8 mouse cellular contexts compared by ENCODE assay signal in the genomic region with DNA sequence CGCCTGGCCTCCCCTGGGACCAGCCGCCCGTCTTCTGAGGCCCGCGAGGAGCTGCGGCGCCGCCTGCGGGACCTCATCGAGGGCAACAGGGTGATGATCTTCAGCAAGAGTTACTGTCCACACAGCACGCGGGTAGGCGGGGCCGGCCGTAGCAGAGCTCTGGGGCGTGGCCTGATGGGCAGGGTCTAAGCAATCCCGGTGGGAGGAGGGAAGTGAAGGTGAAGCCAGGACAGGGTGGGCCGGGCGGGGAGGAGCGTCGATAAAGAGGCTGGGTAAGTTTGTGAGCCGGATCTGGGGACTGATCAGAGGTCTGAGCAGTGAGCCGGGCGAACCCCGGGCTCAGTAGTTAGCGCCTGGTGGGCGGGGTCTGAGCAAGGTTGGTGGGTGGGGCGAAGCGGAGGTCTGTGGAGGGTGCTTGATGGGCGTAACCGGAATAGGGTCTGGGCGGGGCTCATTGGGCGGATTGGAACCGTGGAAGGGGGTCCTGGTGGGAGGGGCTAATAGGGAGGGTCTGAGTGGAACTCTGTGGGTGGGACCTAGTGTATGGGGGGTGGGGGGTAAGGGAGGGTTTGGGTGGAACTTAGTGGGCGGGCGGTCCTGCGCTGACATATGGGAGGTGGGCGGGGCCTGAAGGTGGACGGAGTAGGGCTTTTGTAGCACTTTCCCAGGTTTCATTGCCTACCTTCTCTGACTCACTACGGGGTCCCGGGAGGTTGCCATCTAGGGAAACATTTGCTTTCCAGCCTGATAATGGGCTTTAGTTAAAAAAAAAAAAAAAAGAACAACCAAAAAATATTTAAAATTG. TPM values are rescaled to one million over a fixed set of nuclear protein-coding genes. Genes with fewer than 3 reads are reported as not detected.
DNase-seq lines count a peak whose midpoint lies in the region; ATAC-seq and TF ChIP-seq lines count a peak whose summit lies in the region.

No protein-coding gene starts in this region.

- TF ChIP-seq POLR2A in CH12.LX (IDR thresholded peaks at IDR 0.05; ENCODE audit: low read depth, low read length): no peak
- peak; percentile 37; the same call in 1 of the 2 replicates for TF ChIP-seq POLR2A in testis, adult 2 months (IDR thresholded peaks at IDR 0.05; ENCODE audit: control insufficient read depth, low read depth, low read length)

- no peaks in the 10 kb centered on the region for H3K9me3 ChIP-seq in CH12.LX (replicated peaks; ENCODE audit: low read length)
- H3K9me3 ChIP-seq in forebrain, embryonic 11.5 days (ENCODE audit: control insufficient read depth, low read length): no peaks in the 10 kb centered on the region
- H3K9me3 ChIP-seq in heart, embryonic 16.5 days (replicated peaks; ENCODE audit: control insufficient read depth, low read length): no peaks in the 10 kb centered on the region
- no peaks in the 10 kb centered on the region for H3K9me3 ChIP-seq in liver, embryonic 15.5 days (replicated peaks)
- no peaks in the 10 kb centered on the region for H3K9me3 ChIP-seq in neural tube, embryonic 12.5 days

- no peak for TF ChIP-seq EP300 in CH12.LX (IDR thresholded peaks at IDR 0.05; ENCODE audit: low read length)

- TF ChIP-seq CTCF in CH12.LX (conservative IDR thresholded peaks at IDR 0.05 in 1 of 2, IDR thresholded peaks at IDR 0.05 in 1 of 2; ENCODE audit: low read depth in 2 of 2, low read length in 2 of 2): no peak
- TF ChIP-seq CTCF in testis, adult 2 months (IDR thresholded peaks at IDR 0.05; ENCODE audit: control insufficient read depth, insufficient read depth, insufficient replicate concordance, low read depth, low read length): no peak

- peak; percentile 94 for DNase-seq in CH12.LX (ENCODE audit: extremely low read depth)
- DNase-seq in c-Kit-positive CD71-positive TER-119-negative erythroid progenitor cells, embryonic 14.5 days (ENCODE audit: low read depth): peak; percentile 87
- DNase-seq in forebrain, embryonic 11.5 days (ENCODE audit: low spot score): peak; percentile 95
- DNase-seq in kidney, postnatal 36 days: peak; percentile 97 to 98

- H3K4me2 ChIP-seq in CH12.LX (ENCODE audit: insufficient read depth, low read depth, poor library complexity, severe bottlenecking): peak overlapping the region; percentile 85
- peak overlapping the region; percentile 86 for H3K4me2 ChIP-seq in forebrain, embryonic 11.5 days (ENCODE audit: low read depth, low read length, severe bottlenecking)
- peak overlapping the region; percentile 90 for H3K4me2 ChIP-seq in heart, embryonic 16.5 days (ENCODE audit: low read depth, low read length)
- H3K4me2 ChIP-seq in liver, embryonic 15.5 days: peak overlapping the region; percentile 95
- H3K4me2 ChIP-seq in neural tube, embryonic 12.5 days (replicated peaks): peak overlapping the region; percentile 86

- peaks cover 0 to 10% of the 10 kb centered on the region in 2 experiments; a peak in 3 of 4 replicates for H3K4me1 ChIP-seq in CH12.LX (ENCODE audit: control insufficient read depth in 1 of 2, insufficient read depth in 2 of 2)
- 0 out of 2 replicates have a peak, but pooled peaks cover 3% of the 10 kb centered on the region for H3K4me1 ChIP-seq in forebrain, embryonic 11.5 days (replicated peaks; ENCODE audit: control insufficient read depth, insufficient read depth, low read length)
- H3K4me1 ChIP-seq in heart, embryonic 16.5 days (ENCODE audit: control insufficient read depth, insufficient read depth, low read length): peaks cover 6% of the 10 kb centered on the region; the same call in 1 of the 2 replicates
- peaks cover 20% of the 10 kb centered on the region for H3K4me1 ChIP-seq in liver, embryonic 15.5 days (replicated peaks)
- H3K4me1 ChIP-seq in neural tube, embryonic 12.5 days: 0 out of 2 replicates have a peak, but pooled peaks cover 3% of the 10 kb centered on the region
- H3K4me1 ChIP-seq in testis, adult 2 months (ENCODE audit: control insufficient read depth, insufficient read depth, low read length): peaks cover 11% of the 10 kb centered on the region

- H3K4me3 ChIP-seq in CH12.LX (replicated peaks in 1 of 3; ENCODE audit: low read depth in 2 of 3, low read length in 2 of 3, poor library complexity in 1 of 3): peak overlapping the region; percentile 24 to 60 (median 58)
- H3K4me3 ChIP-seq in forebrain, embryonic 11.5 days (ENCODE audit: low read depth, low read length): peak overlapping the region; percentile 63
- peak overlapping the region; percentile 70 for H3K4me3 ChIP-seq in heart, embryonic 16.5 days (ENCODE audit: low read length)
- H3K4me3 ChIP-seq in liver, embryonic 15.5 days (replicated peaks): peak overlapping the region; percentile 62
- peak overlapping the region; percentile 68 for H3K4me3 ChIP-seq in neural tube, embryonic 12.5 days
- peak overlapping the region; percentile 91 for H3K4me3 ChIP-seq in testis, adult 2 months (ENCODE audit: control insufficient read depth, low read depth, low read length)

- dilution Hi-C loops in CH12.LX (cut with MboI; ENCODE audit: extremely low pct_ligation_motif_present, extremely low pct_unique_long_range_greater_than_20kb, low sequenced_read_pairs): no loop called here

- peak overlapping the region; percentile 14 for H3K9ac ChIP-seq in CH12.LX (ENCODE audit: insufficient read depth, low read depth)
- peak overlapping the region; percentile 59 for H3K9ac ChIP-seq in forebrain, embryonic 11.5 days (ENCODE audit: low read length)
- H3K9ac ChIP-seq in heart, embryonic 16.5 days (ENCODE audit: low read length): peak overlapping the region; percentile 75
- H3K9ac ChIP-seq in liver, embryonic 15.5 days: peak overlapping the region; percentile 33; the same call in 1 of the 2 replicates
- H3K9ac ChIP-seq in neural tube, embryonic 12.5 days: peak overlapping the region; percentile 63

- H3K27me3 ChIP-seq in CH12.LX (replicated peaks): peaks cover 3% of the 10 kb centered on the region
- H3K27me3 ChIP-seq in forebrain, embryonic 11.5 days (ENCODE audit: control insufficient read depth, insufficient read depth, low read length): no peaks in the 10 kb centered on the region
- H3K27me3 ChIP-seq in heart, embryonic 16.5 days (ENCODE audit: control insufficient read depth, insufficient read depth, low read length): no peaks in the 10 kb centered on the region
- H3K27me3 ChIP-seq in liver, embryonic 15.5 days: no peaks in the 10 kb centered on the region
- no peaks in the 10 kb centered on the region for H3K27me3 ChIP-seq in neural tube, embryonic 12.5 days (replicated peaks)
- H3K27me3 ChIP-seq in testis, adult 2 months (ENCODE audit: control insufficient read depth, insufficient read depth, low read length): no peaks in the 10 kb centered on the region

- H3K27ac ChIP-seq in CH12.LX (ENCODE audit: insufficient read depth, low read depth): peak overlapping the region; percentile 55
- H3K27ac ChIP-seq in forebrain, embryonic 11.5 days (ENCODE audit: low read depth, low read length): peak overlapping the region; percentile 76
- peak overlapping the region; percentile 94 for H3K27ac ChIP-seq in heart, embryonic 16.5 days (ENCODE audit: low read length)
- peak overlapping the region; percentile 72 for H3K27ac ChIP-seq in liver, embryonic 15.5 days (replicated peaks)
- peak overlapping the region; percentile 76 for H3K27ac ChIP-seq in neural tube, embryonic 12.5 days
- peak overlapping the region; percentile 88 for H3K27ac ChIP-seq in testis, adult 2 months (ENCODE audit: control insufficient read depth, insufficient read depth, low read depth, low read length)

- H3K36me3 ChIP-seq in CH12.LX (replicated peaks in 1 of 2; ENCODE audit: control insufficient read depth in 1 of 2, insufficient read depth in 1 of 2, low read length in 1 of 2): no peaks in the 10 kb centered on the region
- no peaks in the 10 kb centered on the region for H3K36me3 ChIP-seq in forebrain, embryonic 11.5 days (ENCODE audit: control insufficient read depth, insufficient read depth, low read length)
- H3K36me3 ChIP-seq in heart, embryonic 16.5 days (ENCODE audit: control insufficient read depth, insufficient read depth): no peaks in the 10 kb centered on the region
- H3K36me3 ChIP-seq in liver, embryonic 15.5 days (replicated peaks): no peaks in the 10 kb centered on the region
- no peaks in the 10 kb centered on the region for H3K36me3 ChIP-seq in neural tube, embryonic 12.5 days
- no peaks in the 10 kb centered on the region; the same call in 1 of the 2 replicates for H3K36me3 ChIP-seq in testis, adult 2 months (ENCODE audit: control insufficient read depth, insufficient read depth, low read length)

- WGBS in forebrain, embryonic 11.5 days: under 1% methylated on average over 41 of the region's 41 CpGs
- 0% methylated on average over 41 of the region's 41 CpGs for WGBS in heart, embryonic 16.5 days
- WGBS in liver, embryonic 15.5 days (ENCODE audit: insufficient replicate concordance): under 1% methylated on average over 41 of the region's 41 CpGs
- 1% methylated on average over 41 of the region's 41 CpGs for WGBS in neural tube, embryonic 12.5 days

- H3K79me2 ChIP-seq in CH12.LX (replicated peaks; ENCODE audit: control insufficient read depth, extremely low read depth, insufficient read depth, poor library complexity, severe bottlenecking): no peaks in the 10 kb centered on the region

- ATAC-seq in forebrain, embryonic 11.5 days (replicated peaks; ENCODE audit: low FRiP score): peak; percentile 95
- peak; percentile 95 for ATAC-seq in heart, embryonic 16.5 days (replicated peaks; ENCODE audit: extremely low read depth, insufficient read depth, low FRiP score)
- ATAC-seq in liver, embryonic 15.5 days (ENCODE audit: insufficient read depth): peak; percentile 93
- ATAC-seq in neural tube, embryonic 12.5 days (ENCODE audit: low FRiP score, low read depth): peak; percentile 93

- in situ Hi-C loops in CH12.LX (cut with MboI; ENCODE audit: low pct_ligation_motif_present, low pct_unique_long_range_greater_than_20kb, low sequenced_read_pairs): no loop called here

- no peak for TF ChIP-seq RAD21 in CH12.LX (IDR thresholded peaks at IDR 0.05; ENCODE audit: low read depth, low read length)

RNA-seq across cellular contexts. Expression of gene Txnrd3, which starts 0.7 kb away (rescaled TPM):
- total RNA-seq in CH12.LX (2012; rRNA removed): 6.1 and 6.7 TPM in 2 replicates
- 7.9 and 8.6 TPM in 2 replicates for total RNA-seq in CH12.LX (2014; rRNA removed)
- 8.0 TPM in 2 replicates for polyA plus RNA-seq in CH12.LX (2012; ENCODE audit: insufficient read length, low read depth)
- polyA plus RNA-seq in forebrain, embryonic 11.5 days (2014; fragmentation: Nextera tagmentation; extraction: Ambion mirVana): 8.6 and 9.9 TPM in 2 replicates
- polyA plus RNA-seq in heart, embryonic 16.5 days (2015; fragmentation: Nextera tagmentation; extraction: Ambion mirVana): 14.3 and 15.3 TPM in 2 replicates
- polyA plus RNA-seq in liver, embryonic 15.5 days (2015; fragmentation: Nextera tagmentation; extraction: Ambion mirVana): 2.6 and 2.8 TPM in 2 replicates
- polyA plus RNA-seq in neural tube, embryonic 12.5 days (2016; fragmentation: Nextera tagmentation; extraction: Ambion mirVana): 10.9 and 11.6 TPM in 2 replicates
- 199 and 208 TPM in 2 replicates for polyA plus RNA-seq in testis, adult 2 months (2012; rRNA removed)

RNA-seq across cellular contexts. Expression of gene Chchd6, which starts 49.0 kb away (rescaled TPM):
- total RNA-seq in CH12.LX (2012; rRNA removed) (32.0 and 41.5 TPM in 2 replicates), CH12.LX (2014; rRNA removed) (32.4 and 33.3 TPM in 2 replicates)
- 41.3 and 41.7 TPM in 2 replicates for polyA plus RNA-seq in CH12.LX (2012; ENCODE audit: insufficient read length, low read depth)
- 93.7 and 98.9 TPM in 2 replicates for polyA plus RNA-seq in forebrain, embryonic 11.5 days (2014; fragmentation: Nextera tagmentation; extraction: Ambion mirVana)
- polyA plus RNA-seq in heart, embryonic 16.5 days (2015; fragmentation: Nextera tagmentation; extraction: Ambion mirVana): 58.1 TPM in 2 replicates
- polyA plus RNA-seq in liver, embryonic 15.5 days (2015; fragmentation: Nextera tagmentation; extraction: Ambion mirVana): 12.3 and 15.5 TPM in 2 replicates
- 79.9 and 80.9 TPM in 2 replicates for polyA plus RNA-seq in neural tube, embryonic 12.5 days (2016; fragmentation: Nextera tagmentation; extraction: Ambion mirVana)
- 677 and 783 TPM in 2 replicates for polyA plus RNA-seq in testis, adult 2 months (2012; rRNA removed)

Comparison
In these comparisons a context has a peak if more than half of its experiments do, and no peak if none do; other contexts are left out.
1. Peak in every context shown above with its lines: DNase-seq, ATAC-seq, H3K4me3 ChIP-seq and H3K27ac ChIP-seq.
2. H3K9ac ChIP-seq: peak in every context shown above with its lines; median percentile 75 in heart, embryonic 16.5 days; 63 in neural tube, embryonic 12.5 days; 59 in forebrain, embryonic 11.5 days; 33 in liver, embryonic 15.5 days; 14 in CH12.LX.
3. RNA of gene Txnrd3, which starts 0.7 kb away (polyA plus RNA-seq): 199 to 208 TPM in testis, adult 2 months; 14.3 to 15.3 TPM in heart, embryonic 16.5 days, 10.9 to 11.6 TPM in neural tube, embryonic 12.5 days, 8.6 to 9.9 TPM in forebrain, embryonic 11.5 days, 8.0 TPM in CH12.LX and 2.6 to 2.8 TPM in liver, embryonic 15.5 days; every median in the first group is over 10 times any median in the second.